Mouse (Mus musculus): ENCODE data around the gene Ing5.
A peak's percentile ranks its signal among the peaks of the same experiment; 100 is the strongest.
"Not testable (repeated sequence)": the region's sequence is repeated elsewhere in the genome, so short reads cannot be mapped to it uniquely, and the experiment has no call there.

Gene Ing5

DNA sequence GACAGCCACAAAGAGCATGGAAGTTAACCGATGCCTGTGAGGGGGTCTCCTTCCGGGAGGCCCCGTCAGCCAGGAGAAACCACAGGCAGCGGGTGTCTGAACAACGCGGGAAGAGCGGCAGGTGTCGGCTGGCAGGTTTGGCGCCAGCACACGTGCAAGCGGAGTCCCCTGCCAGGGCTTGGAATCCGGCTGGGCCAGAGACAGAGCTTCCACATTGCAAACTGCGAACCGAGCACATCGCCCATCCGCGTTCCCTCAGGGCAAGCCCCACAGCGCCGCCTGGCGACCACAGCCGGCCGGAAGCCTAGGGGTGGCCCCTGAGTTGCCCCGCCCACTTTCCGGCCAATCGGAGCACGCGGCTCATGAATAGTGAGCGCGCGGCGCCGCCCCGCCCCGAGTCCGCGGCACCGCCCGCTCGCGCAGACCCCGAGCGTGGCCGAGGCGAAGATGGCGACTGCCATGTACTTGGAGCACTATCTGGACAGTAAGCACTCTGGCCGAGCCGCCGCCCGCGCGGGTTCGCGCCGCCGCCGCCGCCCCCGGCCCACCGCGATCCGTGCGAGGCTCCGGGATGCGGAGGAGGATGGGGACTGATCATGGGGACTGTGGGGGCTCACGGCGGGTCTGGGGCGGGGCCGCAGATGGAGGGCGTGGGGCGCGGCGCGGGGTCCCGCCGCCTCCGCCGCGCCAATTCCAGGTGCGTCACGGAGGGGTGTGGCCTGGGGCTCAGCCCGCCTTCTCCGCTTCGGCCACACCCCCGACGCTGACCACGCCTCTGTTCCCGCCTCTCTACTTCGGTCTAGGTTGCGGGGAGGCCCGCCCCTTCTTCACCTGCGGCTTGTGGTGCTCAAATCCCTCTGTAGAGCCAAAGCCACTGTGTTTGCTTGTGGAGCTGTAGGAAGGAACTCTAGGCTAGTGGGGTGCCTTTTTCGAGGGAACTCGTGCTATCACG is at the start of gene Ing5:
Gene Ing5, plus strand, starts transcription at position 410 of the 952 bp plus-strand sequence.
- DNase-seq (ENCODE audit: inconsistent ontology term) = peak; percentile 99

DNA sequence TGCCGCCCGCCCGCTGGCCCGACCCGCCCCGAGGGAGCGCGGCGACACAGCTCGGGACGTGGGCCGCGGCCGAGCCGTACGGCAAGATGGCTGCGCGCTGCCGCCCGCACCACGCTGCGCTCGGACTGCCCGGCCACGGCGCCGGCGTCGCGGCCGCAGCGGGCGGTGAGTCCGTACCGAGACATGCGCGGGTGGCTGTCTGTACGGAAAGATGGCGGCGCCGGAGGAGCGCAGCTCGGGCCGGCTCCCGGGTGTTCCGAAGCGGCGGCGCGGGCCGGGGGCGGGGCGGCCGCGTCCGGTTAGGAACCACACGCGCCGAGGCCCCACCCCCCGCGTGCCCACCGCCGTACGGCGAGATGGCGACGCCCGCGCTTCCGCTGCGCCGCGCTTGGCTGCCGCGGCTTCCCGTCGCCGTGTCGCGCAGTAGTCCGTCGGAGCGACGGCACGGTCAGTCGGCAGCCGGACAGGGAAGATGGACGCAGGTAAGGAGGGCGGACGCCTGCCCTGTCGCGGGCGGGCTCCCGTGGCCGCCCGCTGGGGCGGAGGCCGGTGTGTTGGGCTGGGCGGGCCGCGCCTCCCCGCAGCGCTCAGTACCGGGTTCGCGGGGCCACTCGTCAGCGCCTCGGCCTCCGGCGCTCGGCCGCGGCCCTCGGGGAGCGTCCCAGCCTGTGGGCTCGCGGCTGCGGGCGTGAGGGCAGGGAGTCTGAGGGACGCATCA is 49.0 kb upstream of the Ing5 start, which contains the start of gene Thap4:
Gene Thap4, minus strand, starts transcription at position 292 of the 718 bp plus-strand sequence.
- DNase-seq (ENCODE audit: inconsistent ontology term) = peak; percentile 95

DNA sequence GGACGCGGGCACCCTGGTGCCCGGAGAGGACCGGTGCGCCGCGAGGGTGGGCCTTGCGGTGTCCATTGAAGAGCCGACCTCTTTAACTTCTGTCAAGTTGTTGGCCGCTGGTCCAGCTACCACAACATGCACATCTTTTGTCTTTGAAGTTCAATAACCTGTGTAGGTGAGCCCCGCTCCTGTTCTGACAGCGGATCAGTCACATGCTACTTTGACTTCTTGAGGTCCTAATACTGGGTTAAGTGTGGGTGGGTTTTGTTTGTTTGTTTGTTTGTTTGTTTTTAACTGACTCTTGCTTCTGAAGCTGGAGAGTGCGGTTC is 48.5 kb upstream of the Ing5 start:
- no peak for DNase-seq (ENCODE audit: inconsistent ontology term)

DNA sequence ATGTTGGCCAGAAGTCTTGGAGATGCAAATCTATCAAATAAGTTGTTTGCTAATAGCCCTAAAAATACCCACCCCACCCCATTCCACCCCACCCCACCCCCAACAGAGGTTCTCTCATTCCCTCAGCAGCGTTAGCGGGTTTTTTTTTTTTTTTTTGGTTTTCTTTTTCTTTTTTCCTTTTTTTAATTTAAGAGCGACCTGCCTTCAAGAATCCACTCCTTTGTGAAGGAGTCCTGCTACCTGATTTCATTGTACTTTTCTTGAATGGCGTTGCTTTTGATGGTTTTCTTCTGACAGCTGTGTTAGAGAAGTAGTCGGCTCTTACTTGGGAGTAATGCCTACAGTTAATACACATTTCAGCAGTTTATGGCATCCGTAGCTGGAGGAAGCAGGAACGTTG is 48.1 kb upstream of the Ing5 start:
- DNase-seq (ENCODE audit: inconsistent ontology term) = no peak

DNA sequence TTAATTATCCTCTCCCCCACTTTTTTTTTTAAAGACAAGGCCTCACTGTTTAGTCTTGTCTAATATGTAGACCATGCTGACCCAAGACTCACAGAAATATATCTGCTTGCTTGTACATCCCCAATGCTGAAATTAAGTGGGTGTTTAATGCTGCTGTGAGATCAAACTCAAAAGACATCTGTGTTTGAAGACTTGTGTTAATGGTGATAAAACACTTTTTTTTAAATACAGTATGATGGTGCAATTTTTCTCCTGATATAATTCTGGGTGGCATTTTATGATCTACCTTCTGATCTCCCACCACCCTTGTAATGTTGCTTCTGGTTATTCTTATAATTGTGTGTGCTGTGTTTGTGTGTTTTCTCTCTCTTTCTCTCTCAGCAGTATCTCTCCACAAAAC is 47.6 kb upstream of the Ing5 start:
- DNase-seq (ENCODE audit: inconsistent ontology term) = no peak

DNA sequence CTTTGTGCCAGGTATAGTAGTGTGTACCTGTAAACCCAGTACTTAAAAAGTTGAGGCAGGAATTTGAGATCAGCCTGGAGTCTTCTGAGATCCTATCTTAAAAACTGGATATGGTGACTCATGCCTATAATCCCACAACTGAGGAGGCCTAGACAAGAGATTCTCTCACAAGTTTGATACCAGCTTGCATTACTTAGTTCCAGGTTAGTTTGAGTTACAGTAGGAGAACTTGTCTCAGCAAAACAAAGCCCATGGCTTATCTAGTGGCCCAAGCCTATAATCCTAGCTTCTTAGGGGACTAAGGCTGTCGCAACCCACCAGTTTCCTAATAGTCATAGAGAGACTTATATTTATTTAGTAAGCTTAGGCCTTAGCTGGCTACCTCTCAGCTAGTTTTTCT is 43.7 kb upstream of the Ing5 start:
- DNase-seq (ENCODE audit: inconsistent ontology term) = no peak

DNA sequence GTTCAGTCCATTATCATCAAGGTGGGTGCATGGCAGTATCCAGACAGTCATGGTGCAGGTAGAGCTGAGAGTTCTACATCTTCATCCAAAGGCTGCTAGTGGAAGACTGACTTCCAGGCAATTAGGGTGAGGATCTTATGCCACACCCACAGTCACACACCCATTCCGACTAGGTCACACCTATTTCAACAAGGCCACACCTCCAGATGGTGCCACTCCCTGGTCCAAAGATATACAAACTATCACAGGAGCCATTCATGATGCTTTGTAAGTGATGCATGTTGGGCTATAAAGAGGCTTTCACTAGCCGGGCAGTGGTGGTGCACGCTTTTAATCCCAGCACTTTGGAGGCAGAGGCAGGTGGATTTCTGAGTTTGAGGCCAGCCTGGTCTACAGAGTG is 40.2 kb upstream of the Ing5 start:
- not testable (repeated sequence) for DNase-seq (ENCODE audit: inconsistent ontology term)

DNA sequence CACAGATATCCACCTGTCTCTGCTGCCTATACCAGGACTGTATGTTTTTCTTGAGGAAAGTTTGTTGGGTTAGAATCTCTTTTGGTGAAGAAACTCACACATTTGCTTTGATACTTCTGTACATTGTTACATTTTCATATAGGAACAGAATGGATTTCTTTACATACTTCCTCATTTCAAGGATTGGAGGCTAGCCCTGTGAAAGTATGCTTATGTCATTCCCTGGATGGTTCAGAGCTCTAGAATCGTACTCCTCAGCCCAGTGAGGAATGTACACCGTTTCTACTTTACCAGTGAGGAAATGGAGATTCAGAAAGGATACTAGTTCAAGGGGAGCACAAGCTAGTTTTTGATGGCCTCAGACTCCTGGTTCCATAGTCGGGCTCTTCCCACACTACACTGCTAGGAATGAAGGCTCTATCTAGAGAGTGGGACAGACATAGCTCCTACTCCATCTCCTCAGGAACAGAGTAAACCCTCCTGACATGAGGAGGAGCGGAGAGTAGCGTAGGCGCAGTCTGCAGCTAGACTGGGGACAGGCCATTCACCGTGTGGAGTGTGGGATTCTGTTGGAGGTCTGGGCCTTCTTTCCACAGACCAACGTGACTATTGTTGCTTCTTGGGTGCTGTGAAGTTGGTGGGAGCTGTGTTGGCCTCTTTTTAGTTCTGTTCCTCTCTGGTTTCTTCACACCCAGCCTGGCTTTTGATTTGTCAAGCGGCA is 38.7 kb upstream of the Ing5 start:
- DNase-seq (ENCODE audit: inconsistent ontology term) = no peak

DNA sequence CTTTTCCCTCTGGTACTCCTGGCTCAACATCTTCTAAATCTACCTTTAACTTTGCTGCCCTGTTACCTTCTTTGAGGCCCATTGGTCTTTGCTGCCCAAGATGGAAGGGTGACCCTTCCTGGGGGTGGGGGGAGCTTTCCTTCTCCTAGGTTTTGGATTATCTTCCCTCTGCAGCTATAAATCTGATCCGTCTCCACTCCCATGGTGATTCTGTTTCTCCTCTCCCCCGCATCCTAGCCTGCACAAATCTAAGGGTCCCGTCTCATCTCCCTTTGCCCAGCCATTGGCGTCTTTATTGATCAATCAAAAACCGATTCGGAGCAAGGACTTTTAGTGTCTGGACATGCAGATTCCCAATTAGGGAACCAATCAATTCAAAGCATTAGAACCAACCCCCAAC is 36.2 kb upstream of the Ing5 start:
- no peak for DNase-seq (ENCODE audit: inconsistent ontology term)

DNA sequence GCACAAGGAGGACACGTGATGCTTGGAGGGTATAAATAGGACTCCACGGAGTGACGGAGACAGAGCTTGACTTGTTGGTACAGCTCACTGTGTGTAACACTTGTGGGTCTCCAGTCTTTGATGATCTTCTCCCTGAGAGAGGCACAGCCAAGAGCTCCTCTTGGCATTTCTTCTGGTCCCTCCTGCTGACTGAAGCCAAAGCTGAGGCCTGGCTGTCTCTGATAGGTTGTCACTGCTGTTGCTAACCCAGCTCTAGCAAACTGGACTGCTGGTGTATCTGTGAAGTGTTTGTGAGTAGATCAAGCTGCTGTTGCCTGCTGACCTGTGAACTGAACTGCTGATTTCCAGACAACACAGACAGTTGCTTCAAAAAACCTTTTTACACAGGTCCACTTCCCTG is 33.9 kb upstream of the Ing5 start:
- DNase-seq (ENCODE audit: inconsistent ontology term) = no peak

DNA sequence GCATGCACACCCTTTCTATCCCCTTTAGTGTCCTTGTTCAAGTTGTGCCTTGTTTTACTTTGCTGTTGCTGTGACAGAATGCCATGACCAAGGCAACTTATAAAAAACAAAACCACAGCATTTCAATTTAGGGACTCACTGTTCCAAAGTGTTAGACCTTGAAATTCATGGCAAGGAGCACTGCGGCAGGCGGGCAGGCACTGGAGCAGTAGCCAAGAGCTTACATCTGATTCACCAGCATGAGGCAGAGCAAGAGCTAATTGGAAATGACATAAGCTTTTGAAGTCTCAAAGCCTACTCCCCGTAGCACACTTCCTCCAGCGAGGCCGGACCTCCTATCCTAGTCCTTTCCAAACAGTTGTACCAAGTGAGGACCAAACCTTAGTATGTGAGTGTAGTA is 27.1 kb upstream of the Ing5 start:
- peak; percentile 84 for DNase-seq (ENCODE audit: inconsistent ontology term)

DNA sequence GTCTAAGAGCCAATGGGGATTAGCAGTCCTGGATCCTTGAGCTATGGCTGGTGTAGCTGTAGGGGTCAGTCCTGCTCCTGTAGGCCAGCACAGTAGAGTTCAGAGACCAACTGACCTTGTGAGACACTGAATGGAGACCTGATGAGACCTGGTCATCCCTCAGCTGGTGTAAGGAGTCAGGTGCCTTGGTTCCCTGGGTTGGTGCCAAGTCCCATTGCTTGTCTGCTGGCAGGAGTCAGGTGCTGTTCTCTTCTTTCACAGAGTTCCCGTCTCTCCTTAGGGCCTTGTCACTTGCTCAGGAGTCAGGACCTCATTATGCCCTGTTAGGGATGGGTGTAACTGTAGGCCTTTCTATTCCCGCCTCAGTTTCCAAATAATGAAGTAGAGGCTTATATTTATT is 16.9 kb upstream of the Ing5 start:
- DNase-seq (ENCODE audit: inconsistent ontology term) = no peak

DNA sequence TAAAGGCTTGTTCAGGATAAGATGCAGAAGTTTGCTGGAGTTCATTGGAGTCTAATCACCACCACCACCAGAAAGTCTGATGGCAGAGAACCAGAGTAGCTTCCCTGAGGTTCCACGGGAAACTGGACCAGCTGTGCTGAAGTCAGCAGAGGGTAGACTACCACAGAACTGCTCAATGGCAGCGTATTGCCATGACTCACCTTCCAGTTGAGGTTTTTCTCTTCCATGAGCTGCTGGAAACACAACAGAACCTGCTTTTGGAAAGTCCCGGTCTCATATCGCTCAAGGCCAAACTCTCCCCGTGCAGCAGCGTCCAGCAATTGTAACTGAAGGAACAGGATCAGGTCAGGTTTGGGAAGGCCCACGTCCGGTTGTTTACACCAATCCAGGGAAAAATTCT is 9.2 kb upstream of the Ing5 start:
- DNase-seq (ENCODE audit: inconsistent ontology term) = no peak

DNA sequence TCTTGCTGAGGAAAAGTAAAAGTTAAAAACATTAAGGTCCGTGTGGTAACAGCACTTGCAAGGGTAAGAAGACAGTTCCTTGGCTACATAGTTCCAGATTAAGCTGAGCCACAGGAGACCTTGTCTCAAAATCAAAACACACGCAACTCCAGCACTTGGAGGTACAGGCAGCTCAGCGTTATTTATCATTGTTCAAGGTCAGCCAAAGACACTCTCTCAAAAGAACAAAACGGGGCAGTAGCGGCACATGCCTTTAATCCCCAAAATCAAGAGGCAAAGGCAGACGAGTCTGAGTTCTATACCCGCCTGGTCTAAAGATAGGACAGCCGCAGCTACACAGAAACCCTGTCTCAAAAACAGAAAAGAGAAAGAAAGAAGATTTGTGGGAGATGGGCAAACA is 7.9 kb upstream of the Ing5 start:
- no peak for DNase-seq (ENCODE audit: inconsistent ontology term)

DNA sequence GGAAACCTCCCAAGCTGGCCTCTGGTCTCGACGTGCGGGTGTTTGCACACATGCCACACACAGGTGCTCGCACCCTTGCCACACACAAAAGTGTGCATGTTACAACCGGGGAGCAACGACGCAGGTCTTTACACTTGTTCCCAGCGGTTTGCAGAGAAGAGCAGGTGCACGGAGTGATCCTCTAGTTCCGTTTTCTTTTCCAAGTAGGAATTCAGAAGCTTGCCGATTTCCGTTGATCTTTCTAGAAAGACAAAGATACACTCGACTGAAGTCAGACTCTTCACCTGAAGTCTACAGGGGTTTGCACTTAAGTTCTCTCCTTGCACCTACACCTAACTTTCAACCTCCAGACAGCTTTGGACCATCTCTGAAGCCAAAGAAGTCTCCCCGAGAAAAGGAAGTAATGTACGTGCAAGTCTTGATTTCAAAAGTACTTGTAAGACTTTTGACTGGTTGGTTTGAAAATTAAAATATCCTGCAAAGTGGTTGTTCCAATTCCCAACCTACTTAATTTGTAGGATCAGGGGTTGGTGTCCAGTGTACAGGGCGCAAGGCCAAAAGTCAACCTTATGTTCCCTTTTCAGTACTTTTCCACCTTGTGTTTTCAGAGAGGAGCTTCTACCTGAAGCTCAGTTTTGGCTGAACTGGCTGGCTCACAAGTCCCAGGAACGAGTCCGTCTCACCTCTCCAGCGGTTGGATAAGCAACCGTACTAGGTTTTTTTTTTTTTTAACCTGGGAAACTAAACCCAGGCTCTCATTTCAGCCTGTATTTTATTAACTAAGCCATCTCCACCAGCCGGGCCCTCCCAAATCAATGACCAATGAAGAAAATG is 2.9 kb upstream of the Ing5 start:
- DNase-seq (ENCODE audit: inconsistent ontology term) = no peak

DNA sequence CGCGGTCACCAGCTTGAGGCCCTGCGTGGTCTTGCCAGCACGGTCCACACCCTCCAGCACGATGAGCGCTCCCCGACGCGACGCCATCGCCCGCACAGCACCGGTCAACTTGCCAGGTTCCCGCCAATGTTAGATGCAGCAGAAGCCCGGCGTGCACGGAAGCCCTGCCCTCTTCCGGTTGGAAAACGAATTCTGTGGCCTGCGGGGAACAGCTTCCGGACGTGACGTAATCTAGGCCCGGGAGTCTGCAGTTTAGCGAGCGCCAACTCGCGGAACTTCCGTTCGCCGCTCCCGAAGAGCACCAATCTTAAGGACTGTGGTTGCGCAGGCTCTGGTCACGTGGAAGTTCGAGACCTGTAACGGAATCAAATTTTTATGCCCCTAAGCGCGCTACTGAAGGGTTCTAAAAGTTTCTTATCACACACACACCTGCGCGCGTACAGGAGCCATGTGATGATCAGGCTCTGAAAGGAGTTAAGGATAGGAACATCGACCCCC is 2.0 kb upstream of the Ing5 start, which contains the start of gene Dtymk:
Gene Dtymk, minus strand, starts transcription at position 194 of the 498 bp plus-strand sequence.
- DNase-seq (ENCODE audit: inconsistent ontology term) = peak; percentile 92

DNA sequence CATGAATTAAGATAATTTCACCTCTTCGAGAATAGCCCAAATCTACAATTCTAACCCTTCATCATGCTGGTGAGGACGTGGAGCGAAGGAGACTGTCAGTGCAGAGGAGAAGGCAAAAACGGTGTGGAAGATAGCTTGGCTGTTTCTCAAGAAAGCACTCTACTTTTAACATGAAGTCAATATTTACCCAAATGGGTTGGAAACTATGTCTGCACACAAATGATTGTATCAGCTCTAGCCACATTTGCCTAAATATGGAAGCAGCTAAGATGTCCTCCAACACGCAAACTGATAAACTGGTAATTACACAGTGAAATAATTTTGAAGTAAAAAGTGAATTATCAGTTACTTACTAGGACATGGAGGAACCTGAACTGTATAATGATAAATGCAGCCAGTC is 994 bp upstream of the Ing5 start:
- no peak for DNase-seq (ENCODE audit: inconsistent ontology term)

DNA sequence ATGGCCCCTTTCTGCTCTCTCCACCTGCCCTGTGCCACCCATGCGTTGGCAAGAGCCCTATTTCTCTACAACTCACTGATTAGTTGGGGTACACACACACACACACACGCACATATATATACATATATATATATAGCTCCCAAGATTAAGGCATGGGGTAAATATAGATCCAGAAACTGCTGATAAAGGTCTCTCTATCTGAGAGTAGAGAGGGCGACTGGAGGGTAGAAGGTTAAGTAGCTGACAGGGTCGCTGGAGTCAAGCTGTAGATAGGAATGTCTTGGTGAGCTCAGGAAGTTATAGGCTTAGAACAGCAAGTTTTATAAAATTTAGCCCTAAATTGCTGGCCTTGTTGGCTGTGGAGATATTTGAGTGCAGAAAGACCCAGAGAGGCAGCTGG is 1.1 kb downstream of the Ing5 start:
- no peak for DNase-seq (ENCODE audit: inconsistent ontology term)

DNA sequence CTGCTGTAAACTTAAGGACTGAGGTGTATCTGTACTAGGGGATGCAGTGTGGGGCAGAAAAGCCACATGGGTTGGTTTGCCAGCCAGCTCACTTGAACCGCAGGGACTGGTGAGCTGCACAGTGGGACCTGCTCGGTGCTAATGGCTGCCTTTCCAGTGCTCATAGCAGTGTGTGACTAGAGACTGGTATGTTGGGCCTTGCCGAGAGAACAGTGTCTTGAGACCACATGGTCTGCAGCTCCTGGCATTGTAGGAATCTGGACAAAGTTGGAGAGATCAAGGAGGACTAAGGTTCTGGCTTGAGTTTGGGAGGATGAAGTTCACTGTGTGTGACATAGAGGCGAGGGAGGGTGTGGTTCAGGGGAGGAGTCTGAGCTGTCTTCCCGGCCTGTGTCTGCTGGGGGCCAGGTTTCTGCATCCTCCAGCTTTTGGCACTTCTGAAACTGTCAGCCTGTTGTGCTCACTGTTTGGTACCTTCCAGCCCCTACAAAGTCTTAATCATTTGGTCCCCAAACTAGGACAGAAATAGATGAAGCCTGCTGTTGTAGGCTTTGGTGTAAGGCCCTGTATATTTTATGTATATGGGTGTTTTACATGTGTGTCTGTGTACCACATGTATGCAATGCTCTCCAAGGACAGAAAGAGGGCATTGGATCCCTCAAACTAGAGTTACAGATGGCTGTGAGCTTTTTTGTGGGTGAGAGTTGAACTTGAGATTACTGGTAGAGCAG is 1.6 kb downstream of the Ing5 start:
- no peak for DNase-seq (ENCODE audit: inconsistent ontology term)

DNA sequence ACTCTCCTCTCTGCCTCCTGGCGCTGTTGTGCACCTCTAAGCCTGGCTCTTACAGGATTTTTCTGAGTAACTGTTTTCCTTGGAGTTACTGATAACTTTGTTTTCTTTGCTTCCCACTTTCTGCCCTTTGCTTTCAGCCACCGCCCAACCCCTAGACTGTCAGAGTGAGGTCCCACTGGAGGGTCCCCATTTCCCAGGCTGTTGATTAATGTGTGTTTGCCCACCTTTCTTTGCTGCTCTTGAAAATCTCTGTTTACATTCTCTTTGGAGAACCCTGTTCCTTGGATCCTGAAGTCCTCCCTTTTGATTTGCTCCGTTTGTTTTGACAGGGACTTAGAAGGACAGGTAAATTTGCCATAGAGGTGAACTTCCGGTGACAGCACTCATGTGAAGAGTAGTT is 5.1 kb downstream of the Ing5 start:
- DNase-seq (ENCODE audit: inconsistent ontology term) = no peak

DNA sequence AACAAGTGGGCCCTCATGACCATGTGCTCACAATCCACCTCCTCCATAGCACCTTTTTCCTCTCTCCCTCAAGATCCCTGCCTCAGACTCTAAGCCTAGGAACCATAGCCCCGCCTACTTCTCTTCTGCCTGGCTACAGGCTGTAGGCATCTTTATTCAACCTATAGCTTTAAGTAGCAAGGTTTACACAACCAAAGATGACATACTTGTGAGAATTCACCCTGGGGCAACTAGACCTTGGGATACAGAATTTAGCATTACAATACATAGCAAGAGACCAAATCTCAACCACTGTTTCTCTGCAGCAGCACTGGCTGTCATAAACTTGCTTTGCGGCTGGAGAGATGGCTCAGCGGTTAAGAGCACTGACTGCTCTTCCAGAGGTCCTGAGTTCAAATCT is 6.2 kb downstream of the Ing5 start:
- DNase-seq (ENCODE audit: inconsistent ontology term) = no peak
